8 mouse cellular contexts compared by ENCODE assay signal in the genomic region with DNA sequence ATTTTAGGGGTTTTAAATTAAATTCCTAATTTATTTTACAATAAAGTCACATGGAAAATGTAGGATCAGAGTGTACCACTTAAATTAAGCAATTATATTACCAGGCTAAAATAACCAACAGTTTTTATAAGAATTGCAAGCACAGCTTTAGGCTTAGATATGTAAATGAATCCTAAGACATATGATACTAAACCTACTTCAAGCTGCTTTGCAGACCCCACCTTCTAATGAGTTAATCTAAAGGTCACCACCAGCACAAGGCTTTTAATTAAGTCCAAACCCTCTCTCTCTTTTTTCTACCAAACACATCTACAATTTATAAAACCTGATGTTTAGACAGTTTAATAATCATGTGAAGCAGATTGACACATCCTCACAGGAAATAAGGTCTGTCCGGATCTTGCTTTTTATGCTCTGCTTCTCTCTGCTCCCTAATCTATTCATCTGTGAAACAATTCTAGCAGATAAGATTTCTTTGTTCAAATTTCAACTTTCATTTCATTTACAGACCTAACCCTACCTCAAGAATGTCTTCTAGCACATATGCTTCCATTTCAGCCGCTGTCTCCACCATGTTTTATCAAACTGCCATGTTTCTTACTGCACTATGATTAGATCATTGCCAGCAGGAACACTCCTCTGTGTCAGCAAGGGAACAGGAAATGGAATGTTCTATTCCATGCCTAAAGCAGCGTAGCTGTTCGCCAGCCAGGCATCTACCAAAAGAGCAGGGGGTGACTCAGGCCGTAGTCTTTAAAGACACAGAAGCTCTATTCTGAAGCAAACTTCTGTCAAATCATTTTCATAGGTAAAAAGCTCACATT. TPM values are rescaled to one million over a fixed set of nuclear protein-coding genes. Genes with fewer than 3 reads are reported as not detected.
DNase-seq lines count a peak whose midpoint lies in the region; ATAC-seq and TF ChIP-seq lines count a peak whose summit lies in the region.

No protein-coding gene starts in this region.

- no peaks in the 10 kb centered on the region for H3K36me3 ChIP-seq in ES-E14 (ENCODE audit: control insufficient read depth, insufficient read depth, low read length, poor library complexity, severe bottlenecking)
- no peaks in the 10 kb centered on the region for H3K36me3 ChIP-seq in forebrain, embryonic 12.5 days (replicated peaks)
- no peaks in the 10 kb centered on the region for H3K36me3 ChIP-seq in heart, embryonic 16.5 days (ENCODE audit: control insufficient read depth, insufficient read depth)
- no peaks in the 10 kb centered on the region for H3K36me3 ChIP-seq in kidney, postnatal 0 days (ENCODE audit: insufficient read depth, low read length)
- H3K36me3 ChIP-seq in limb, embryonic 15.5 days = no peaks in the 10 kb centered on the region
- H3K36me3 ChIP-seq in midbrain, embryonic 14.5 days (ENCODE audit: control insufficient read depth, insufficient read depth, low read length) = no peaks in the 10 kb centered on the region
- no peaks in the 10 kb centered on the region for H3K36me3 ChIP-seq in stomach, postnatal 0 days (ENCODE audit: control insufficient read depth, insufficient read depth, low read length)

- no peak for DNase-seq in ES-E14 (ENCODE audit: low read depth, low spot score)
- peak; percentile 72 for DNase-seq in brain, embryonic 18.5 days (ENCODE audit: low read depth, low spot score)
- DNase-seq in kidney, postnatal 0 days (ENCODE audit: low spot score) = peak; percentile 86
- peak; percentile 87 for DNase-seq in midbrain, embryonic 14.5 days
- peak; percentile 54 for DNase-seq in stomach, postnatal 0 days (ENCODE audit: low spot score)

- peaks cover 0 to 7% of the 10 kb centered on the region in 2 experiments; a peak in 2 of 4 replicates for H3K4me1 ChIP-seq in ES-E14 (ENCODE audit: control insufficient read depth in 2 of 2, insufficient read depth in 2 of 2, low read length in 2 of 2, poor library complexity in 1 of 2)
- peaks cover 24% of the 10 kb centered on the region for H3K4me1 ChIP-seq in forebrain, embryonic 12.5 days
- peaks cover 16% of the 10 kb centered on the region for H3K4me1 ChIP-seq in heart, embryonic 16.5 days (ENCODE audit: control insufficient read depth, insufficient read depth, low read length)
- H3K4me1 ChIP-seq in kidney, postnatal 0 days (replicated peaks; ENCODE audit: insufficient read depth, low read length) = no peaks in the 10 kb centered on the region
- H3K4me1 ChIP-seq in limb, embryonic 15.5 days = peaks cover 10% of the 10 kb centered on the region; the same call in 1 of the 2 replicates
- H3K4me1 ChIP-seq in midbrain, embryonic 14.5 days (ENCODE audit: control insufficient read depth, insufficient read depth, low read length) = peaks cover 12% of the 10 kb centered on the region
- no peaks in the 10 kb centered on the region for H3K4me1 ChIP-seq in stomach, postnatal 0 days (replicated peaks; ENCODE audit: control insufficient read depth, insufficient read depth)

- no peak overlapping the region for H3K9ac ChIP-seq in ES-E14 (ENCODE audit: insufficient read depth, low read depth, low read length, poor library complexity, severe bottlenecking)
- H3K9ac ChIP-seq in forebrain, embryonic 12.5 days = peak overlapping the region; percentile 21; the same call in 1 of the 2 replicates
- H3K9ac ChIP-seq in heart, embryonic 16.5 days (ENCODE audit: low read length) = peak overlapping the region; percentile 29
- H3K9ac ChIP-seq in kidney, postnatal 0 days (ENCODE audit: low read depth, low read length) = no peak overlapping the region
- no peak overlapping the region for H3K9ac ChIP-seq in limb, embryonic 15.5 days
- H3K9ac ChIP-seq in midbrain, embryonic 14.5 days (replicated peaks; ENCODE audit: low read length) = peak overlapping the region; percentile 44
- H3K9ac ChIP-seq in stomach, postnatal 0 days (ENCODE audit: low read length) = no peak overlapping the region

- no peaks in the 10 kb centered on the region for H3K27me3 ChIP-seq in forebrain, embryonic 12.5 days
- no peaks in the 10 kb centered on the region for H3K27me3 ChIP-seq in heart, embryonic 16.5 days (ENCODE audit: control insufficient read depth, insufficient read depth, low read length)
- no peaks in the 10 kb centered on the region for H3K27me3 ChIP-seq in kidney, postnatal 0 days (ENCODE audit: insufficient read depth, low read length)
- H3K27me3 ChIP-seq in limb, embryonic 15.5 days = no peaks in the 10 kb centered on the region
- H3K27me3 ChIP-seq in midbrain, embryonic 14.5 days (ENCODE audit: control insufficient read depth, insufficient read depth, low read length) = no peaks in the 10 kb centered on the region
- no peaks in the 10 kb centered on the region for H3K27me3 ChIP-seq in stomach, postnatal 0 days (ENCODE audit: control insufficient read depth, insufficient read depth, low read length)

- no peak for TF ChIP-seq CTCF in kidney, postnatal 0 days (IDR thresholded peaks at IDR 0.05; ENCODE audit: low read depth)
- TF ChIP-seq CTCF in stomach, postnatal 0 days (IDR thresholded peaks at IDR 0.05; ENCODE audit: low read depth) = no peak

- H3K4me2 ChIP-seq in forebrain, embryonic 12.5 days = peak overlapping the region; percentile 45
- peak overlapping the region; percentile 63 for H3K4me2 ChIP-seq in heart, embryonic 16.5 days (ENCODE audit: low read depth, low read length)
- peak overlapping the region; percentile 36 for H3K4me2 ChIP-seq in kidney, postnatal 0 days (ENCODE audit: low read length)
- 0 out of 2 replicates have a peak overlapping the region, but pooled peaks have one; percentile 2 for H3K4me2 ChIP-seq in limb, embryonic 15.5 days
- peak overlapping the region; percentile 52 for H3K4me2 ChIP-seq in midbrain, embryonic 14.5 days (ENCODE audit: low read length)
- H3K4me2 ChIP-seq in stomach, postnatal 0 days (replicated peaks; ENCODE audit: low read depth) = no peak overlapping the region

- H3K9me3 ChIP-seq in ES-E14 (ENCODE audit: control insufficient read depth, insufficient read depth, low read depth, low read length) = no peaks in the 10 kb centered on the region
- no peaks in the 10 kb centered on the region for H3K9me3 ChIP-seq in forebrain, embryonic 12.5 days
- no peaks in the 10 kb centered on the region for H3K9me3 ChIP-seq in heart, embryonic 16.5 days (replicated peaks; ENCODE audit: control insufficient read depth, low read length)
- H3K9me3 ChIP-seq in kidney, postnatal 0 days (replicated peaks; ENCODE audit: low read length) = no peaks in the 10 kb centered on the region
- no peaks in the 10 kb centered on the region for H3K9me3 ChIP-seq in limb, embryonic 15.5 days
- no peaks in the 10 kb centered on the region for H3K9me3 ChIP-seq in midbrain, embryonic 14.5 days (ENCODE audit: control insufficient read depth, low read length)
- H3K9me3 ChIP-seq in stomach, postnatal 0 days (ENCODE audit: control insufficient read depth, low read length) = no peaks in the 10 kb centered on the region

- H3K27ac ChIP-seq in ES-E14 (ENCODE audit: insufficient read depth, low read depth, low read length, poor library complexity, severe bottlenecking) = no peak overlapping the region
- H3K27ac ChIP-seq in forebrain, embryonic 12.5 days = peak overlapping the region; percentile 75
- H3K27ac ChIP-seq in heart, embryonic 16.5 days (ENCODE audit: low read length) = peak overlapping the region; percentile 67
- H3K27ac ChIP-seq in kidney, postnatal 0 days = peak overlapping the region; percentile 37; the same call in 1 of the 2 replicates
- H3K27ac ChIP-seq in limb, embryonic 15.5 days = peak overlapping the region; percentile 60; the same call in 1 of the 2 replicates
- peak overlapping the region; percentile 63 for H3K27ac ChIP-seq in midbrain, embryonic 14.5 days (replicated peaks; ENCODE audit: low read depth, low read length)
- H3K27ac ChIP-seq in stomach, postnatal 0 days (replicated peaks) = 0 out of 2 replicates have a peak overlapping the region, but pooled peaks have one; percentile 8

- peak; percentile 88 for ATAC-seq in forebrain, embryonic 12.5 days (ENCODE audit: low FRiP score)
- peak; percentile 96; the same call in 1 of the 2 replicates for ATAC-seq in heart, embryonic 16.5 days (replicated peaks; ENCODE audit: extremely low read depth, insufficient read depth, low FRiP score)
- peak; percentile 73; the same call in 1 of the 2 replicates for ATAC-seq in kidney, postnatal 0 days (replicated peaks; ENCODE audit: low FRiP score, low read depth)
- ATAC-seq in limb, embryonic 15.5 days (ENCODE audit: insufficient number of reproducible peaks, low FRiP score, low TSS enrichment, low read depth) = no peak
- ATAC-seq in midbrain, embryonic 14.5 days (ENCODE audit: low FRiP score, low TSS enrichment) = peak; percentile 92
- peak; percentile 92 for ATAC-seq in stomach, postnatal 0 days (ENCODE audit: low FRiP score, low TSS enrichment)

- no peak for TF ChIP-seq EP300 in stomach, postnatal 0 days (optimal IDR thresholded peaks at IDR 0.05)

- WGBS in forebrain, embryonic 12.5 days = 8% methylated on average over 5 of the region's 5 CpGs
- 18% methylated on average over 5 of the region's 5 CpGs for WGBS in heart, embryonic 16.5 days
- 16% methylated on average over 5 of the region's 5 CpGs for WGBS in kidney, postnatal 0 days
- WGBS in limb, embryonic 15.5 days = 16% methylated on average over 5 of the region's 5 CpGs
- WGBS in midbrain, embryonic 14.5 days = 13% methylated on average over 5 of the region's 5 CpGs
- 35% methylated on average over 5 of the region's 5 CpGs for WGBS in stomach, postnatal 0 days

- in situ Hi-C loops in ES-E14 (cut with MboI; ENCODE audit: low sequenced_read_pairs in 2 of 2, unreplicated experiment in 2 of 2) = no loop called here

- peak overlapping the region; percentile 0 to 33; a peak in 2 of 4 replicates for H3K4me3 ChIP-seq in ES-E14 (ENCODE audit: insufficient read depth in 1 of 2, low read depth in 1 of 2, low read length in 2 of 2, poor library complexity in 1 of 2, severe bottlenecking in 1 of 2)
- H3K4me3 ChIP-seq in forebrain, embryonic 12.5 days (replicated peaks) = peak overlapping the region; percentile 35
- peak overlapping the region; percentile 46 for H3K4me3 ChIP-seq in heart, embryonic 16.5 days (ENCODE audit: low read length)
- H3K4me3 ChIP-seq in kidney, postnatal 0 days (replicated peaks; ENCODE audit: low read depth, low read length) = 0 out of 2 replicates have a peak overlapping the region, but pooled peaks have one; percentile 10
- H3K4me3 ChIP-seq in limb, embryonic 15.5 days = peak overlapping the region; percentile 0; the same call in 1 of the 2 replicates
- H3K4me3 ChIP-seq in midbrain, embryonic 14.5 days (replicated peaks; ENCODE audit: low read depth, low read length) = peak overlapping the region; percentile 44
- H3K4me3 ChIP-seq in stomach, postnatal 0 days (ENCODE audit: low read depth, low read length) = peak overlapping the region; percentile 0; the same call in 1 of the 2 replicates

RNA-seq across cellular contexts. Expression of a gene that starts 27.0 kb away (rescaled TPM):
- total RNA-seq in ES-E14 (2012; rRNA removed) = 61.2 and 70.0 TPM in 2 replicates
- 31.9 and 32.8 TPM in 2 replicates for polyA plus RNA-seq in forebrain, embryonic 12.5 days (2016; fragmentation: Nextera tagmentation; extraction: Ambion mirVana)
- 15.7 and 15.8 TPM in 2 replicates for polyA plus RNA-seq in heart, embryonic 16.5 days (2015; fragmentation: Nextera tagmentation; extraction: Ambion mirVana)
- polyA plus RNA-seq in kidney, postnatal 0 days (2015; fragmentation: Nextera tagmentation; extraction: Ambion mirVana) = 23.2 and 23.6 TPM in 2 replicates
- 20.6 and 23.1 TPM in 2 replicates for polyA plus RNA-seq in limb, embryonic 15.5 days (2015; fragmentation: Nextera tagmentation; extraction: Ambion mirVana)
- 34.8 and 39.2 TPM in 2 replicates for polyA plus RNA-seq in midbrain, embryonic 14.5 days (2014; fragmentation: Nextera tagmentation; extraction: Ambion mirVana)
- 12.5 and 12.9 TPM in 2 replicates for polyA plus RNA-seq in stomach, postnatal 0 days (2015; fragmentation: Nextera tagmentation; extraction: Ambion mirVana)

RNA-seq across cellular contexts. Expression of a gene that starts 27.7 kb away (rescaled TPM):
- 0.32 and 0.94 TPM in 2 replicates for total RNA-seq in ES-E14 (2012; rRNA removed)
- 7.9 and 10.7 TPM in 2 replicates for polyA plus RNA-seq in forebrain, embryonic 12.5 days (2016; fragmentation: Nextera tagmentation; extraction: Ambion mirVana)
- 2.2 and 3.4 TPM in 2 replicates for polyA plus RNA-seq in heart, embryonic 16.5 days (2015; fragmentation: Nextera tagmentation; extraction: Ambion mirVana)
- 7.0 and 7.8 TPM in 2 replicates for polyA plus RNA-seq in kidney, postnatal 0 days (2015; fragmentation: Nextera tagmentation; extraction: Ambion mirVana)
- polyA plus RNA-seq in limb, embryonic 15.5 days (2015; fragmentation: Nextera tagmentation; extraction: Ambion mirVana) = 5.6 TPM in 2 replicates
- 4.9 and 5.3 TPM in 2 replicates for polyA plus RNA-seq in midbrain, embryonic 14.5 days (2014; fragmentation: Nextera tagmentation; extraction: Ambion mirVana)
- polyA plus RNA-seq in stomach, postnatal 0 days (2015; fragmentation: Nextera tagmentation; extraction: Ambion mirVana) = 4.1 and 5.4 TPM in 2 replicates

Comparison
In these comparisons a context has a peak if more than half of its experiments do, and no peak if none do; other contexts are left out.
1. H3K9ac ChIP-seq: peak in forebrain, embryonic 12.5 days (single experiment), heart, embryonic 16.5 days (single experiment) and midbrain, embryonic 14.5 days (single experiment); none in ES-E14 (single experiment), kidney, postnatal 0 days (single experiment), limb, embryonic 15.5 days (single experiment) and stomach, postnatal 0 days (single experiment).
2. Peak in every context shown above with its lines, with median percentiles within 50 percentile points of each other: H3K4me3 ChIP-seq.